Mouse (Mus musculus) MEL (cell line): ENCODE data around the gene Adcy4.

Experiments used
- CHD2 ChIP-seq: IDR thresholded peaks from 2 replicates; pipeline ENCODE4 v1.6.1; 2011; ENCODE audit warnings: low read length, improper control_type of control experiment
- E2F4 ChIP-seq: IDR thresholded peaks from 2 replicates; pipeline ENCODE4 v1.6.1; 2011; ENCODE audit warnings: low read depth, low read length, improper control_type of control experiment, borderline replicate concordance
- EP300 ChIP-seq, 2 experiments: IDR thresholded peaks; 2 replicates each; pipeline ENCODE4 v1.6.1; 2011; ENCODE audit warnings: improper control_type of control experiment in 2 of 2, low read length in 2 of 2, low read depth in 1 of 2, mild to moderate bottlenecking in 1 of 2
- GATA1 ChIP-seq: IDR thresholded peaks from 2 replicates; pipeline ENCODE4 v1.6.1; 2011; ENCODE audit warnings: low read depth, low read length, improper control_type of control experiment
- MAFK ChIP-seq: IDR thresholded peaks from 2 replicates; pipeline ENCODE4 v1.6.1; 2011; ENCODE audit warnings: low read depth, mild to moderate bottlenecking, low read length, improper control_type of control experiment, borderline replicate concordance
- POLR2A ChIP-seq, 2 experiments: IDR thresholded peaks; 2 replicates each; pipeline ENCODE4 v1.6.1; 2011 to 2012; ENCODE audit warnings: low read length in 2 of 2, mild to moderate bottlenecking in 2 of 2, control low read depth in 1 of 2, improper control_type of control experiment in 1 of 2, low read depth in 1 of 2, moderate library complexity in 1 of 2; ENCODE audit not compliant: control insufficient read depth in 1 of 2, insufficient read depth in 1 of 2, poor library complexity in 1 of 2
- POLR2AphosphoS5 ChIP-seq: IDR thresholded peaks from 2 replicates; pipeline ENCODE4 v1.6.1; 2012; ENCODE audit warnings: low read depth, borderline replicate concordance, mild to moderate bottlenecking, inconsistent platforms, low read length, moderate library complexity, mixed read lengths
- SIN3A ChIP-seq: IDR thresholded peaks from 2 replicates; pipeline ENCODE4 v1.6.1; 2012; ENCODE audit warnings: low read length, improper control_type of control experiment, inconsistent platforms
- TAL1 ChIP-seq: IDR thresholded peaks from 2 replicates; pipeline ENCODE4 v1.6.1; 2012; ENCODE audit warnings: mild to moderate bottlenecking, inconsistent platforms, low read length, moderate library complexity, mixed read lengths
- ZNF384 ChIP-seq: IDR thresholded peaks from 2 replicates; pipeline ENCODE4 v1.6.1; 2012; ENCODE audit warnings: low read depth, mild to moderate bottlenecking, inconsistent platforms, low read length, improper control_type of control experiment

GRCm38 (mm10) chr14:55824481-55825215, 40.8 kb upstream of the Adcy4 start:
- TF ChIP-seq POLR2AphosphoS5 = no peak
- TF ChIP-seq SIN3A = no peak
- TF ChIP-seq TAL1 = no peak
- TF ChIP-seq MAFK = no peak
- no peak for TF ChIP-seq GATA1
- no peak for TF ChIP-seq POLR2A (IDR thresholded peaks at IDR 0.05; ENCODE audit: control insufficient read depth in 1 of 2, insufficient read depth in 1 of 2, low read depth in 1 of 2, low read length in 2 of 2, poor library complexity in 1 of 2)
- no peak for TF ChIP-seq EP300 (IDR thresholded peaks at IDR 0.05; ENCODE audit: low read depth in 1 of 2, low read length in 2 of 2)
- no peak for TF ChIP-seq CHD2
- TF ChIP-seq ZNF384 = no peak
- TF ChIP-seq E2F4 = no peak
